Mouse (Mus musculus): ENCODE results near the gene Zfp467. TPM values are rescaled to one million over a fixed set of nuclear protein-coding genes. Genes with fewer than 3 reads are reported as not detected.

Gene Zfp467
- 20.2 and 27.4 TPM in 2 replicates for total RNA-seq (2014; rRNA removed; ENCODE audit: low replicate concordance)
- 22.1 and 24.6 TPM in 2 replicates for polyA plus RNA-seq (2015; fragmentation: Nextera tagmentation; extraction: Ambion mirVana)

DNA sequence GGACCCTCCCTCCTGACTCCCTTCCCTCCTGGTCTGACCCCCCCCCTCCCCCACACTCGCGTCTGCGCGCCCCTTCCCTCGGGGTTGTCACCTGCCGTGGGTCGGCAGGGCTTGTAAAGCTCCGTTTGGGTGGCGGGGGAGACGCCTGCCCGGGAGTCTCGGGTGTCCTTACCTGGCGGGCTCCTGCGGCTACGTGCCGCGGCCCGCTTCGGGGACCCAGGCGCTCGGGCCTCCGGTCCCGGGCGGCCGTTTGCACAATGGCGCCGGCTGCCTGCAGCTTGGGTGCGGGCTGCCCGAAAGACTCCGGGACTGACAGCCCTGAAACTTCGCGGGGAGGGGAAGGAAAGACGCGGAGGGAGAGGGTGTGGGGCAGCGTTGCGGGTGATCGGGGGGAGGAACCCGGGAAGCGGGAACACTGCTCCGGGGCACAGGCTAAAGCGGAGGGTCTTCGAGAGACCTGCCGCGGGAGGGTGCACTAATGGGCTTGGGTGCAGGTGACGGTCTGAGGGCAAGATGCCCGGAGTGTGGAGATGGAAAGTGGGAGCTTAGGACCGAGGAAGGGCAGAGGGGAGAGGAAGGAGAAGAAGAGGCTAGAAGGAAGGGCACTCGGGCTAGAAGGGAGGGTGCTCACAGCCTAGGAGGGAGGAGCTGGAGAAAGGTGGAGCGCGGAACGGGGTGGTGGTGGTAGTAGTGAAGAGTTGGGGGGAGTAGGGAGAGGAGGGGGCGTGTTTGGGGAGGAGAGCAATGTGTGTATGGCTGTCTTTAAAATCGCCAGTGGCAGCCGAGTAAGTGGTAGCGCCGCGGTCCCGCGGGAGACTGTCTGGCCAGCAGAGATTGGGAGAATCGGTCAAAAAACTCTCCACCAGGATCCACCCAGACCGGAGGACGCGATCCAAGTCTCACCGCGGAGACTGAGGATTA lies at the start of gene Zfp467:
TSS of gene Zfp467 (minus strand) at position 645 of the 921 bp plus-strand sequence.
- Histone ChIP-seq H3K9me3 (replicated peaks; ENCODE audit: control insufficient read depth, low read length) (no peaks in the 10 kb centered on the region), H3K4me1 (ENCODE audit: control insufficient read depth, insufficient read depth) (no peaks in the 10 kb centered on the region; the same call in 1 of the 2 replicates), H3K27me3 (ENCODE audit: control insufficient read depth, insufficient read depth, low read length) (no peaks in the 10 kb centered on the region), H3K36me3 (replicated peaks; ENCODE audit: control insufficient read depth, insufficient read depth, low read length) (peaks cover 14% of the 10 kb centered on the region; the same call in 1 of the 2 replicates), H3K27ac (ENCODE audit: low read depth) (peak within 1 kb of the TSS; percentile 91), H3K4me3 (ENCODE audit: low read depth, low read length) (peak within 1 kb of the TSS; percentile 88), H3K9ac (replicated peaks; ENCODE audit: low read depth, low read length) (peak within 1 kb of the TSS; percentile 83), H3K4me2 (ENCODE audit: low read depth, low read length) (peak within 1 kb of the TSS; percentile 99)
- WGBS: under 1% methylated on average over 63 of the region's 65 CpGs
- ATAC-seq (ENCODE audit: insufficient read depth, low read depth): no peak
- peak; percentile 57 for DNase-seq (ENCODE audit: low spot score)
- TF ChIP-seq EP300 (IDR thresholded peaks at IDR 0.05; ENCODE audit: low read depth) (no peak), CTCF (IDR thresholded peaks at IDR 0.05; ENCODE audit: low read depth) (no peak)

DNA sequence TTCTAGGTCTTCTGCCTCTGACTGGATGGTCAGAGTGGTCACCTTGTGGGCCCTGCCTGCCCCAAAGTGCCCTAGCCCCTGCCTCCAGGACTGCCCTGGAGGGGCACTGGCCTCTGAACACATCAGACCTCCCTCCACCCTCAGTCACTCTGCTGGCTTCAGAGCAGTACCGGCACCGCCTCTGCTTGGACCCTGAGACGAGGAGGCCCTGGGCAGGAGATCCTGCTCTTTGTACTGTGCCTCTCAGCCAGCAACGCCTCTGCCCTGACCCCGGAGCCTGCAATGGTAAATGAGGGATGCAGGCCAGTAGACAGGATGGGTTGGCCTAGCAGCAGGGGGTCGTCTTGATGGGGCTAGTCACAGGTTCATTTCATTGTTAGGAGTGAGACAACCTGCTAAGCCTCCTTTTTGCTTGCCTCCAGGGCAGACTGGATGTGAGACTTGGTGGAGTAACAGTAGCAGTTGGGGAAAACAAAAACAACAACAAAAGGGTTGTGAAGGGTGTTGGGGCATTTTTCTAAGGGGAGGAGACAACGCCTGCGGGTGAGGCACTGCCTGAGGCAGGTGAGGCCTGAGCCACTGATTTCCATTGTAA lies 47.6 kb upstream of the Zfp467 start:
- no peaks in the 10 kb centered on the region for H3K4me1 ChIP-seq (ENCODE audit: control insufficient read depth, insufficient read depth)
- ATAC-seq (ENCODE audit: insufficient read depth, low read depth) (no peak), DNase-seq (ENCODE audit: low spot score) (no peak)
- H3K36me3 ChIP-seq (replicated peaks; ENCODE audit: control insufficient read depth, insufficient read depth, low read length): no peaks in the 10 kb centered on the region
- TF ChIP-seq EP300 (IDR thresholded peaks at IDR 0.05; ENCODE audit: low read depth): no peak
- no peak for TF ChIP-seq CTCF (IDR thresholded peaks at IDR 0.05; ENCODE audit: low read depth)
- H3K4me3 ChIP-seq (ENCODE audit: low read depth, low read length): no peak overlapping the region
- no peak overlapping the region for H3K9ac ChIP-seq (replicated peaks; ENCODE audit: low read depth, low read length)
- H3K9me3 ChIP-seq (replicated peaks; ENCODE audit: control insufficient read depth, low read length): no peaks in the 10 kb centered on the region
- H3K27me3 ChIP-seq (ENCODE audit: control insufficient read depth, insufficient read depth, low read length): no peaks in the 10 kb centered on the region
- WGBS: 39% methylated on average over 8 of the region's 8 CpGs
- no peak overlapping the region for H3K27ac ChIP-seq (ENCODE audit: low read depth)
- H3K4me2 ChIP-seq (ENCODE audit: low read depth, low read length): no peak overlapping the region

DNA sequence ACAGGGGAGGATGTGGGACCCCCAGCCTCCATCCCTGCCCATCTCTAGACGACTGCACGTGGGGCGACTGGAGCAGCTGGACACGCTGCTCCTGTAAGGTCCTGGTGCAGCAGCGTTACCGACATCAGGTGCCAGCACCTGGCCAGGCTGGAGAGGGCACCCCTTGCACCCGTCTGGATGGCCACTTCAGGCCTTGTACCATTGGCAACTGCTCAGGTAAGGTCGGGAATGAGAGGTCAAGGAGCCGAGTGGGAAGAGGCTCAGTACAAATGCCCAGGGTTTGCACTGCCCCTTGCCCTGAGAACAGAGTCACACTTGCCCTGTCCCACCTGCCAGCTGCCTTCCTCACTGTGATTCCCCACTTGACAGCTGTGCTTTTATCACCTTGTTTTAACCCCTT lies 45.7 kb upstream of the Zfp467 start:
- DNase-seq (ENCODE audit: low spot score): no peak
- ATAC-seq (ENCODE audit: insufficient read depth, low read depth): no peak

DNA sequence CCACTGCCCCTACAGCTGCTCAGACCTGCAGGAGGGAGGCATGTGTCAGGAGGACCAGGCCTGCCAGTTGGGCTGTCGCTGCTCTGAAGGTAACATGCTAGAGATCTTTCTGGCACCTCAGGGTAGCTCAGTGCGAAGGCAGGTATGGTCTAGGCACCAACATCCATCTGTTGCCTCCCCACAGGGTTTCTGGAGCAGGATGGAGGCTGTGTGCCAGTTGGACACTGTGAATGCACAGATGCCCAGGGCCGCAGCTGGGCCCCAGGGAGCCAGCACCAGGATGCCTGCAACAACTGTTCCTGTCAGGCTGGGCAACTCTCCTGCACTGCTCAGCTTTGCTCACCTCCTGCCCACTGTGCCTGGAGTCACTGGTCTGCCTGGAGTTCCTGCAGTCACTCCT lies 44.1 kb upstream of the Zfp467 start:
- DNase-seq (ENCODE audit: low spot score) (no peak), ATAC-seq (ENCODE audit: insufficient read depth, low read depth) (no peak)
- Histone ChIP-seq H3K36me3 (replicated peaks; ENCODE audit: control insufficient read depth, insufficient read depth, low read length) (no peaks in the 10 kb centered on the region), H3K27me3 (ENCODE audit: control insufficient read depth, insufficient read depth, low read length) (no peaks in the 10 kb centered on the region), H3K4me2 (ENCODE audit: low read depth, low read length) (no peak overlapping the region), H3K4me3 (ENCODE audit: low read depth, low read length) (no peak overlapping the region), H3K4me1 (ENCODE audit: control insufficient read depth, insufficient read depth) (no peaks in the 10 kb centered on the region), H3K9ac (replicated peaks; ENCODE audit: low read depth, low read length) (no peak overlapping the region), H3K9me3 (replicated peaks; ENCODE audit: control insufficient read depth, low read length) (no peaks in the 10 kb centered on the region), H3K27ac (ENCODE audit: low read depth) (no peak overlapping the region)
- TF ChIP-seq CTCF (IDR thresholded peaks at IDR 0.05; ENCODE audit: low read depth): no peak
- TF ChIP-seq EP300 (IDR thresholded peaks at IDR 0.05; ENCODE audit: low read depth): no peak
- WGBS: 85% methylated on average over 3 of the region's 3 CpGs

More for the DNA sequence above, 45.7 kb upstream of the Zfp467 start:
- no peak overlapping the region for H3K4me2 ChIP-seq (ENCODE audit: low read depth, low read length)
- H3K4me1 ChIP-seq (ENCODE audit: control insufficient read depth, insufficient read depth): no peaks in the 10 kb centered on the region
- no peak overlapping the region for H3K9ac ChIP-seq (replicated peaks; ENCODE audit: low read depth, low read length)
- H3K27me3 ChIP-seq (ENCODE audit: control insufficient read depth, insufficient read depth, low read length): no peaks in the 10 kb centered on the region
- no peaks in the 10 kb centered on the region for H3K36me3 ChIP-seq (replicated peaks; ENCODE audit: control insufficient read depth, insufficient read depth, low read length)
- 55% methylated on average over 9 of the region's 9 CpGs for WGBS
- TF ChIP-seq EP300 (IDR thresholded peaks at IDR 0.05; ENCODE audit: low read depth): no peak
- TF ChIP-seq CTCF (IDR thresholded peaks at IDR 0.05; ENCODE audit: low read depth): no peak
- H3K9me3 ChIP-seq (replicated peaks; ENCODE audit: control insufficient read depth, low read length): no peaks in the 10 kb centered on the region
- H3K4me3 ChIP-seq (ENCODE audit: low read depth, low read length): no peak overlapping the region
- H3K27ac ChIP-seq (ENCODE audit: low read depth): no peak overlapping the region

DNA sequence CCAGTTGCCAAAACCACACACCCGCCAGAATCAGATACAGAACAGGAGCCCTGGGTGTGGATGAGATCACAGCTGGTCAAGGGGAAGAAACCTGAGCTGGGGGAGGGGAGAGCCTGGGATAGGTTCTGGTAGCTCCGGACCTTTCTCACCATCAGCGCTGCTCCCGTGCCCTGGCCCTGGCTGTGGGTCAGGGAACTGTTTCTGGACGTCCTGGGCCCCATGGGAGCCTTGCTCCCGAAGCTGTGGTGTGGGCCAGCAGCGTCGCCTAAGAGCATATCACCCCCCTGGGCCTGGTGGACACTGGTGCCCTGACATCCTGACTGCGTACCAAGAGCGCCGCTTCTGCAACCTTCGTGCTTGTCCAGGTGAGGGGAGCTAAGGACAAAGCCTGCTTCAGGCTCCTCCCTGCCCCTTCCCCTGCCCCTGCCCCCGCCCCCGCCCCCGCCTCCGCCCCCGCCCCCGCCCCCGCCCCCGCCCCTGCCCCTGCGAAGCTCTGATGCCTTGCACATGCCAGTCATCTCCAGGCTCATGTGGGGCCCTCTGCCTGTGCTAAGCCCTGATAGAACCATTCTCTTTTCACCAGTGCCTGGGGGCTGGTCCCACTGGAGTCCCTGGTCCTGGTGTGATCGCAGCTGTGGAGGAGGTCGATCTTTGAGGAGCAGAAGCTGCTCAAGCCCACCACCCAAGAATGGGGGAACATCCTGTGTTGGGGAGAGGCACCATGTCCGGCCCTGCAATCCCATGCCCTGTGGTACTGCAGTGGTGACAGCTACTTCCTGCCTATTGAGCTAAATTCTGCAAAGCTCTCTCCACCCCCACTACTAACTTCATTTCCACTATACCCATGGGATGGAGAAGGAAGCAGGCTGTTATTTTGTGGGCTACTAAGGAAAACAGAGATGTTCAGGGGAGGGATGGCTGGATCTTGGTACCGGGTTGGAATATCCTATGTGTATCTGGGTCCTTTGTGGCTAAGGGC lies 42.4 kb upstream of the Zfp467 start:
- Histone ChIP-seq H3K36me3 (replicated peaks; ENCODE audit: control insufficient read depth, insufficient read depth, low read length) (no peaks in the 10 kb centered on the region), H3K4me1 (ENCODE audit: control insufficient read depth, insufficient read depth) (no peaks in the 10 kb centered on the region), H3K4me3 (ENCODE audit: low read depth, low read length) (no peak overlapping the region), H3K27me3 (ENCODE audit: control insufficient read depth, insufficient read depth, low read length) (no peaks in the 10 kb centered on the region), H3K27ac (ENCODE audit: low read depth) (no peak overlapping the region), H3K9me3 (replicated peaks; ENCODE audit: control insufficient read depth, low read length) (no peaks in the 10 kb centered on the region), H3K9ac (replicated peaks; ENCODE audit: low read depth, low read length) (no peak overlapping the region), H3K4me2 (ENCODE audit: low read depth, low read length) (peak overlapping the region; percentile 42)
- ATAC-seq (ENCODE audit: insufficient read depth, low read depth) (peak; percentile 51), DNase-seq (ENCODE audit: low spot score) (peak; percentile 36)
- WGBS: 12% methylated on average over 17 of the region's 25 CpGs
- no peak for TF ChIP-seq EP300 (IDR thresholded peaks at IDR 0.05; ENCODE audit: low read depth)
- TF ChIP-seq CTCF (IDR thresholded peaks at IDR 0.05; ENCODE audit: low read depth): no peak

Data from heart, postnatal 0 days (tissue).